Mouse (Mus musculus) hindbrain, embryonic 10.5 days (tissue): ENCODE results near the gene Olfr1340. TPM values are rescaled to one million over a fixed set of nuclear protein-coding genes. Genes with fewer than 3 reads are reported as not detected.

ENCODE experiments used
- polyA plus RNA-seq: library from polyadenylated mRNA; unstranded; fragments of >200 nt; fragmentation: Nextera tagmentation; extraction: Ambion mirVana; gene quantifications from 2 replicates; pipeline ENCODE4 v1.2.1, GENCODE M21; 2016

The Olfr1340 gene
- polyA plus RNA-seq, 1 experiment from 2014 or later, result not detected

Other genes starting within 250 kb of the Olfr1340 start
- gene Tie1, start 230.1 kb upstream of the Olfr1340 start, polyA plus RNA-seq, result 16.0 and 19.5 TPM in 2 replicates
- 1.1 and 2.8 TPM in 2 replicates for gene 2610528J11Rik, start 193.1 kb upstream of the Olfr1340 start, polyA plus RNA-seq
- gene Tmem125, start 176.1 kb upstream of the Olfr1340 start, polyA plus RNA-seq, result 0.71 and 1.1 TPM in 2 replicates
- gene Cfap57, start 99.4 kb upstream of the Olfr1340 start, polyA plus RNA-seq, result 0.71 and 1.3 TPM in 2 replicates
- gene Ebna1bp2, start 99.3 kb upstream of the Olfr1340 start, polyA plus RNA-seq, result 148 and 192 TPM in 2 replicates
- not detected in 2 replicates for gene Olfr62, start 61.2 kb upstream of the Olfr1340 start, polyA plus RNA-seq
- gene Olfr1342, start 27.4 kb upstream of the Olfr1340 start, polyA plus RNA-seq, result not detected in 2 replicates
- not detected in 2 replicates for gene Olfr1341, start 16.6 kb upstream of the Olfr1340 start, polyA plus RNA-seq
- not detected in 2 replicates for gene Olfr1339, start 12.0 kb downstream of the Olfr1340 start, polyA plus RNA-seq
- not detected in 2 replicates for gene Olfr1338, start 38.6 kb downstream of the Olfr1340 start, polyA plus RNA-seq
- gene Olfr1337, start 62.4 kb downstream of the Olfr1340 start, polyA plus RNA-seq, result not detected in 2 replicates
- not detected in 2 replicates for gene Olfr1335, start 89.8 kb downstream of the Olfr1340 start, polyA plus RNA-seq
- not detected in 2 replicates for gene Olfr1333, start 116.1 kb downstream of the Olfr1340 start, polyA plus RNA-seq
- gene Olfr1331, start 144.5 kb downstream of the Olfr1340 start, polyA plus RNA-seq, result not detected in 2 replicates
- gene Olfr1330, start 168.5 kb downstream of the Olfr1340 start, polyA plus RNA-seq, result not detected in 2 replicates
- not detected in 2 replicates for gene Olfr1329, start 197.3 kb downstream of the Olfr1340 start, polyA plus RNA-seq
- gene Olfr1328, start 218.5 kb downstream of the Olfr1340 start, polyA plus RNA-seq, result not detected in 2 replicates
- not detected in 2 replicates for gene Lao1, start 241.4 kb downstream of the Olfr1340 start, polyA plus RNA-seq